Mouse (Mus musculus) embryonic facial prominence, embryonic 10.5 days (tissue): ENCODE measurements around the gene Erlec1. TPM values are rescaled to one million over a fixed set of nuclear protein-coding genes. Genes with fewer than 3 reads are reported as not detected.

Experiments used
- DNase-seq: peaks from one replicate; pipeline ENCODE4 v3.0.0-alpha.2; 2017; ENCODE audit warnings: low spot score
- H3K27ac ChIP-seq: fragments of 300-500 bp; sonication (generic); replicated peaks from 2 replicates; pipeline ENCODE4 v1.5.1; 2016; ENCODE audit warnings: mild to moderate bottlenecking
- H3K27me3 ChIP-seq: fragments of 300-500 bp; sonication (generic); replicated peaks from 2 replicates; pipeline ENCODE4 v1.6.1; 2016; ENCODE audit warnings: low read depth, mild to moderate bottlenecking; ENCODE audit not compliant: poor library complexity, severe bottlenecking
- H3K36me3 ChIP-seq: fragments of 300-500 bp; sonication (generic); replicated peaks from 2 replicates; pipeline ENCODE4 v1.6.1; 2016; ENCODE audit warnings: mild to moderate bottlenecking, moderate library complexity
- H3K4me1 ChIP-seq: fragments of 300-500 bp; sonication (generic); 2 replicates; pipeline ENCODE4 v1.6.1; 2016
- H3K4me3 ChIP-seq: fragments of 300-500 bp; sonication (generic); 2 replicates; pipeline ENCODE4 v1.5.1; 2016; ENCODE audit warnings: mild to moderate bottlenecking, moderate library complexity
- H3K9me3 ChIP-seq: fragments of 300-500 bp; sonication (generic); 2 replicates; pipeline ENCODE4 v1.6.1; 2016; ENCODE audit warnings: mild to moderate bottlenecking
- WGBS: fragments of 180-500 bp; shearing (Covaris S2); methylation state at CpG from one replicate; pipeline ENCODE4 v1.1.7; 2016; 5-methylcytosine and 5-hydroxymethylcytosine counted together
- polyA plus RNA-seq: library from polyadenylated mRNA; unstranded; fragments of >200 nt; fragmentation: Nextera tagmentation; extraction: Ambion mirVana; gene quantifications from 2 replicates; pipeline ENCODE4 v1.2.1, GENCODE M21; 2016

Gene Erlec1
- polyA plus RNA-seq = 7.3 TPM in 2 replicates

- peaks cover 13% of the 10 kb centered on the region for H3K4me1 ChIP-seq
- DNase-seq = peak; percentile 92
- peak within 1 kb of the TSS; percentile 88 for H3K4me3 ChIP-seq
- peak within 1 kb of the TSS; percentile 93 for H3K27ac ChIP-seq
- no peaks in the 10 kb centered on the region for H3K27me3 ChIP-seq
- H3K36me3 ChIP-seq = peaks cover 51% of the 10 kb centered on the region
- peaks cover 21% of the 10 kb centered on the region; the same call in 1 of the 2 replicates for H3K9me3 ChIP-seq
- WGBS = under 1% methylated on average over 40 of the region's 40 CpGs
Measured at GRCm38 (mm10) chr11:30954279-30954725, at the start of gene Erlec1. Gene Erlec1 (minus strand): TSS chr11:30954335.

GRCm38 (mm10) chr11:31001169-31001908, 47.2 kb upstream of the Erlec1 start:
- no peaks in the 10 kb centered on the region for H3K4me1 ChIP-seq
- DNase-seq = no peak
- H3K27ac ChIP-seq = no peak overlapping the region
- H3K9me3 ChIP-seq = no peaks in the 10 kb centered on the region
- WGBS = 91% methylated on average over 4 of the region's 4 CpGs
- no peaks in the 10 kb centered on the region for H3K27me3 ChIP-seq
- no peak overlapping the region for H3K4me3 ChIP-seq
- peaks cover 7% of the 10 kb centered on the region; the same call in 1 of the 2 replicates for H3K36me3 ChIP-seq

DNA sequence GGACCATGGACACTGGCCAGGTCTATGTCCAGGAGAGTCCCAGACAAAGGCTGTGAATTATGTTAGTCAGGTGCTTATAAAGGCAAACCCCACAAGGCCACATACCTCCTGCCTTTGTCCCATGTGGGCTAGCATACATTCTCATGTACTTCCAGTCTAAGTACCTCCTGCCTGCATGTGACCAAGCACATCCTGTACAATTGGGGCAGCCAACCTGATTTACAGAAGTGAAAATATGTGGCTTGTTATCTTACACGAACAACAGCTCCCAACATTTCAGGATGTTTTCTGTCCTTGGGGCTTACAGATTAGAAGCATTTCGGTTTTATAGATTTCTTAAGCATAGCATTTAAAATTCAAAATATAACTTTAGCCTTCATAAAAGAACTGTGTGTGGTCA, 45.9 kb upstream of the Erlec1 start:
- 89% methylated on average over 2 of the region's 2 CpGs for WGBS
- H3K4me1 ChIP-seq = no peaks in the 10 kb centered on the region
- no peaks in the 10 kb centered on the region for H3K36me3 ChIP-seq
- no peaks in the 10 kb centered on the region for H3K27me3 ChIP-seq
- H3K27ac ChIP-seq = no peak overlapping the region
- DNase-seq = no peak
- no peak overlapping the region for H3K4me3 ChIP-seq
- H3K9me3 ChIP-seq = no peaks in the 10 kb centered on the region

- Histone ChIP-seq H3K27ac (no peak overlapping the region), H3K4me1 (no peaks in the 10 kb centered on the region), H3K36me3 (no peaks in the 10 kb centered on the region), H3K27me3 (no peaks in the 10 kb centered on the region), H3K9me3 (no peaks in the 10 kb centered on the region), H3K4me3 (no peak overlapping the region)
- 88% methylated on average over 2 of the region's 2 CpGs for WGBS
- no peak for DNase-seq
Measured at GRCm38 (mm10) chr11:30998704-30999103, 44.6 kb upstream of the Erlec1 start.

- H3K27ac ChIP-seq = no peak overlapping the region
- H3K36me3 ChIP-seq = no peaks in the 10 kb centered on the region
- H3K4me1 ChIP-seq = no peaks in the 10 kb centered on the region
- H3K9me3 ChIP-seq = no peaks in the 10 kb centered on the region
- no peaks in the 10 kb centered on the region for H3K27me3 ChIP-seq
- no peak overlapping the region for H3K4me3 ChIP-seq
- WGBS = 92% methylated on average over 5 of the region's 5 CpGs
- DNase-seq = no peak
Measured at GRCm38 (mm10) chr11:30998199-30998598, 44.1 kb upstream of the Erlec1 start.

- no peak overlapping the region for H3K4me3 ChIP-seq
- no peaks in the 10 kb centered on the region for H3K27me3 ChIP-seq
- no peaks in the 10 kb centered on the region for H3K9me3 ChIP-seq
- H3K27ac ChIP-seq = no peak overlapping the region
- H3K4me1 ChIP-seq = no peaks in the 10 kb centered on the region
- H3K36me3 ChIP-seq = no peaks in the 10 kb centered on the region
- DNase-seq = no peak
- WGBS = 85% methylated on average over 3 of the region's 3 CpGs
Measured at GRCm38 (mm10) chr11:30996670-30997069, 42.5 kb upstream of the Erlec1 start.

DNA sequence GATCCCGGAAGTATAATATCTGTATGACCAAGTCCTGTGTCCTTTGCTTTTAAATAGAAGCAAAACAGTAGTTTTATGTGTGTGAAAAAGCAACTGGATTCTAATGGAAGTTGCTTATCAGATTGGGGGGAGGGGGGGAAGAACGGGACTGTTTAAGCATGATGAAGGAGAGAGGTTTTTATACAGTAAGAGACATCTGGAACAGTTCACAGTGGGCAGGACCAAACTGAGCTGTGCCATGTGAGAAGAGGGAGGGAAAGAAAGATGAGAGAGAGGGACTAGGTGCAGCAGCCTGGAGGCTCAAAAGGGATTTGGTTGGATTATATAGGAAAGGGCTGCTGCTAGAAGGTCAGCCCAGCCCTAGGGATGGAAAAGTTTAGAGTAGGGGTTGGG, 32.5 kb upstream of the Erlec1 start:
- H3K27ac ChIP-seq = peak overlapping the region; percentile 85
- DNase-seq = peak; percentile 12
- WGBS = 7% methylated on average over 2 of the region's 2 CpGs
- H3K4me3 ChIP-seq = peak overlapping the region; percentile 72
- peaks cover 11% of the 10 kb centered on the region for H3K4me1 ChIP-seq
- H3K27me3 ChIP-seq = no peaks in the 10 kb centered on the region
- no peaks in the 10 kb centered on the region for H3K9me3 ChIP-seq
- no peaks in the 10 kb centered on the region for H3K36me3 ChIP-seq

DNA sequence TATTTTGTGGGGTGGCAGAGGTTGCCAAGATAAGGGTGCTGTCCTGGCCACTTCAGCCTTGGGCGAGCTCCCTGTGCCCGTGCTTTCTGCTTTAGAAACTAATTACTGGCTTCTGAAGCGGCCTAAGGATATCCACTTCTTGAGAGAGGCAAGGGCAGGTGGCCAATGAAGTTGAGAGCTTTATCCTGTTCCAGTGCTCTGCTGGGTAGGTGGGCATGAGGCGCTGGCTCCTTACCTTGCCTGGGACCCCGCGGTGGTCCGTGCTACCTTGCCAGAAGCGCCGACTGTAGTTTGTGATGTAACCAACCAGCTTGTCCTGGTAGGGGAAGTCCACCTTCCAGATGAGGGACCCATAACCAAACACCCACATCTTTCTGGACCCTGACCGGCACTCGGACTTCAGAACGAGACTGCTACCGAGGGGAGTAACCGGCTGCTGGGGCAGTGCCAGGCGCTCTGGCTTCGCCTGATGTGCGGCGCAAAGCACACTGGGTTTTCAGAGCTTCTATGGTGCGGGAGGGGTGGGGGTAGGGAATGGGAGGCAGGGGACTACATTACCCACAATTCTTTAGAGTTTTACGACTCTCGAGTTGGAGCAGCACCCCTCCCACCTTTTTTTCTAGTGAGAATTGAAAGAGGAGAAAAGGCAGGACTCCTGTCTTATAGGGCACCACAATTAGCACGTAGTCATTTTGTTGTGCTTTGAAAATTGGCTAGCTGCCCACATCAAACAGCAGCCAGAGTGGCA, 31.9 kb upstream of the Erlec1 start, which contains the start of gene Chac2:
Gene Chac2, minus strand, starts transcription at position 474 of the 748 bp plus-strand sequence.
- WGBS = 1% methylated on average over 22 of the region's 22 CpGs

GRCm38 (mm10) chr11:30985237-30985636, 31.1 kb upstream of the Erlec1 start:
- DNase-seq = no peak
- no peaks in the 10 kb centered on the region for H3K27me3 ChIP-seq
- WGBS = 53% methylated on average over 2 of the region's 2 CpGs
- no peak overlapping the region for H3K27ac ChIP-seq
- no peaks in the 10 kb centered on the region for H3K9me3 ChIP-seq
- peaks cover 11% of the 10 kb centered on the region for H3K4me1 ChIP-seq
- 0 out of 2 replicates have a peak overlapping the region, but pooled peaks have one; percentile 72 for H3K4me3 ChIP-seq
- no peaks in the 10 kb centered on the region for H3K36me3 ChIP-seq

More for the DNA sequence above, 31.9 kb upstream of the Erlec1 start, which contains the start of gene Chac2:
- Histone ChIP-seq H3K4me1 (peaks cover 11% of the 10 kb centered on the region), H3K27ac (peak within 1 kb of the TSS; percentile 85), H3K4me3 (peak within 1 kb of the TSS; percentile 72), H3K27me3 (no peaks in the 10 kb centered on the region), H3K9me3 (no peaks in the 10 kb centered on the region), H3K36me3 (no peaks in the 10 kb centered on the region)
- peak; percentile 84 for DNase-seq

- WGBS = 1% methylated on average over 31 of the region's 32 CpGs
- H3K4me1 ChIP-seq = peaks cover 13% of the 10 kb centered on the region
- peak overlapping the region; percentile 93 for H3K27ac ChIP-seq
- peak; percentile 70 for DNase-seq
- H3K36me3 ChIP-seq = peaks cover 58% of the 10 kb centered on the region
- H3K9me3 ChIP-seq = peaks cover 16% of the 10 kb centered on the region; the same call in 1 of the 2 replicates
- H3K4me3 ChIP-seq = peak overlapping the region; percentile 88
- H3K27me3 ChIP-seq = no peaks in the 10 kb centered on the region
Measured at GRCm38 (mm10) chr11:30953469-30954154, 523 bp downstream of the Erlec1 start.

DNA sequence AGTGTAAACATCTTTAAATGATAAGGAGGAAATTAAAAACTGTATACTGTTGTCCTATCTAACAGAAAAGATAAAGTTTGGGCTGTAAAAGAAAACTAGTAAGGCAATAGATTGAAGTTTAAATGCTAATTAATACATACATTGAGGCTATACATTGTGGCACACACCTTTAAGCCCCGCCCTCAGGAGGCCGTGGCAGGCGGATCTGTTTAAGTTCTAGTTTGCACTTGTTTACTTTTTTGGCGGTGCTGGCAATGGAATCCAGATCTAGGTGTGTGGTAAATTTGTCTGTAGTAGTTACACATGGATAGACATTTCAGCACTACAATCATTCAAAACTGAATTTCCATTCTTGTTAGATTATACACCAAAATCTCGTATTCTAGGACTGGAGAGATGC, 1.3 kb downstream of the Erlec1 start:
- no peak for DNase-seq
- Histone ChIP-seq H3K36me3 (peaks cover 63% of the 10 kb centered on the region), H3K27me3 (no peaks in the 10 kb centered on the region), H3K27ac (no peak overlapping the region), H3K4me3 (peak overlapping the region; percentile 88), H3K4me1 (peaks cover 13% of the 10 kb centered on the region), H3K9me3 (peaks cover 14% of the 10 kb centered on the region; the same call in 1 of the 2 replicates)
- WGBS = 76% methylated on average over 5 of the region's 5 CpGs

DNA sequence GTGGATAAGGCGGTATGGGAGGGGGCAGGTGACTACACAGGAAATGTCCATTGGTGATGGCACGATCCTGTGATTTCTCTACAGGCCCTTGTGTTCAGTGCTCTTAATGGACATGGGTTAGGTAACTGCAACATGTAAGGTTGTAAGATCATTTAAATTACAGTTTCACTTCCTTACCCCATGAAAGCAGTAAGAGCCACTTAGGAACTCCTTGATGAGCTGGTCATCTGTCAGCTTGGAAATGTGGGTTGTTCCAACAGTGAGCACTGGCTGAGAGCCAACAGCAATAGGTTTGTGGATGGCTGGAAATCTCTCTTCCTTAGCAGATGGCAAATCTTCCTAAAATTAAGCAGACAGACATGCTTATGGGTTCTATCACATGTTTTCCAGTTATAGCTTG, 10.6 kb downstream of the Erlec1 start:
- no peaks in the 10 kb centered on the region for H3K4me1 ChIP-seq
- DNase-seq = no peak
- no peak overlapping the region for H3K27ac ChIP-seq
- no peaks in the 10 kb centered on the region for H3K9me3 ChIP-seq
- 94% methylated on average over 2 of the region's 2 CpGs for WGBS
- peaks cover 92% of the 10 kb centered on the region for H3K36me3 ChIP-seq
- H3K4me3 ChIP-seq = no peak overlapping the region
- H3K27me3 ChIP-seq = no peaks in the 10 kb centered on the region
